Mouse (Mus musculus): Measurements from ENCODE around the gene Gm266. TPM values are rescaled to one million over a fixed set of nuclear protein-coding genes. Genes with fewer than 3 reads are reported as not detected.

Gm266 gene
- polyA plus RNA-seq, 1 experiment, result not detected

DNA sequence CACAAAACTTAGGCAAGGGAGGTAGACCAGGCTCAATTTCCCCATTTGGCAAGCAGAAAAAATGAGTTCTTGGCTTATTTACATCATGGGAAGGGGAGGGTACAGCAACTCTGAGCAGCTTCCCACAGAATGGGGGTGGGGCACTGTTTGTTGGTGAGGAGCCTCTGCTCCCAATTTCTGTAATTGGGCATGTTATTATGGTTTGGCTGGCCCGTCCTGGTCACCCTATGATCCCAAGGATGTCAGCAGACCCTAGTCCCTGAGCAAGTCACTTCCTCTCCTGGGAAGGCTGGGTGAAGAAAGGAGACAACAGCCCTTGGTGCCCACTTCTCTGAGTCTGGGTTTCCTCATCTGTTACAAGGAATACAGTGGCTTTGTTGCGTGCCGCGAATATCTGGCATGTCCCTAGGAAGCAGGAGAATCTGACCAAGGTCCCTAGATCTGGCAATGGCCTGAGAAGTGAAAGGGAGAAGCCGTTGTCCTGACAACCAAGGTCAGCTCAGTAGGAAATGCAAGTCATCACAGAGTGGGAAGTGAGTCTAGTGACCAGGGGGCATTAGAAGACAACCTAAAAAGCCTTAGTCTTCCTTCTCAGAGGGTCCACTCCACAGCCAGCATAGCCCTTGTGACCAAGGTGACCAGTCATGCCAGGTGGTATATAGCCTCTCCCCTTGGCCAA, 48.3 kb downstream of the Gm266 start:
- WGBS, result 79% methylated on average over 5 of the region's 5 CpGs
- H3K27ac ChIP-seq (ENCODE audit: insufficient read depth, low read depth, low read length), result no peak overlapping the region
- TF ChIP-seq CTCF (IDR thresholded peaks at IDR 0.05; ENCODE audit: insufficient read depth, low read depth, low read length) (no peak), POLR2A (IDR thresholded peaks at IDR 0.05; ENCODE audit: insufficient read depth, low read depth, low read length) (no peak)
- H3K4me1 ChIP-seq (ENCODE audit: control insufficient read depth, insufficient read depth, low read length), result peaks cover 19% of the 10 kb centered on the region
- H3K4me3 ChIP-seq (ENCODE audit: insufficient read depth, low read depth, low read length), result no peak overlapping the region

GRCm38 (mm10) chr12:111436640-111437039, 49.0 kb downstream of the Gm266 start:
- 71% methylated on average over 8 of the region's 8 CpGs for WGBS
- TF ChIP-seq CTCF (IDR thresholded peaks at IDR 0.05; ENCODE audit: insufficient read depth, low read depth, low read length), result no peak
- TF ChIP-seq POLR2A (IDR thresholded peaks at IDR 0.05; ENCODE audit: insufficient read depth, low read depth, low read length), result no peak
- Histone ChIP-seq H3K4me3 (ENCODE audit: insufficient read depth, low read depth, low read length) (no peak overlapping the region), H3K4me1 (ENCODE audit: control insufficient read depth, insufficient read depth, low read length) (peaks cover 15% of the 10 kb centered on the region), H3K27ac (ENCODE audit: insufficient read depth, low read depth, low read length) (no peak overlapping the region)

DNA sequence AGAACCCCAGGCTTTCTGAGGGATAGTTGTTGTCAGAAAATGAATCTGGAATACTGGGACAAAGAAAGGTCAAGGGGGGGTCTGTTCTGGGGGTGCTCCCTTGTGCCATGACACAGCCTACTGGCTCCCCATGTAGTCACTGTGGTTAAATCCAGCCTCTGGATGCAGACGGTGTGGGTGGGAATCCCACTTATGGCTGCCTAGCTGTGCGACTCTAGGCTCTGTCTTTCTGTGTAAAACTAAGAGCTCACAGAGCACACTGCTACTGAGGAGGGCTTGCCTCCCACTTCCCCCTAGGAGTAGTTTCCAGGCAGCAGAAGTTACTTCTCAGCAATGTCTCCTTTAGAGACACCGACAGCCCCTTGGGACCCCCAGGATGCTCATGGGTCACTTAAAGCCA, 49.5 kb downstream of the Gm266 start:
- WGBS, result 52% methylated on average over 3 of the region's 3 CpGs
- TF ChIP-seq POLR2A (IDR thresholded peaks at IDR 0.05; ENCODE audit: insufficient read depth, low read depth, low read length) (no peak), CTCF (IDR thresholded peaks at IDR 0.05; ENCODE audit: insufficient read depth, low read depth, low read length) (no peak)
- Histone ChIP-seq H3K4me1 (ENCODE audit: control insufficient read depth, insufficient read depth, low read length) (peaks cover 12% of the 10 kb centered on the region), H3K27ac (ENCODE audit: insufficient read depth, low read depth, low read length) (no peak overlapping the region), H3K4me3 (ENCODE audit: insufficient read depth, low read depth, low read length) (no peak overlapping the region)

- TF ChIP-seq POLR2A (IDR thresholded peaks at IDR 0.05; ENCODE audit: insufficient read depth, low read depth, low read length) (no peak), CTCF (IDR thresholded peaks at IDR 0.05; ENCODE audit: insufficient read depth, low read depth, low read length) (no peak)
Observed at GRCm38 (mm10) chr12:111434745-111435327, 50.8 kb downstream of the Gm266 start.

More at GRCm38 (mm10) chr12:111434745-111435327, 50.8 kb downstream of the Gm266 start:
- H3K4me1 ChIP-seq (ENCODE audit: control insufficient read depth, insufficient read depth, low read length), result peaks cover 25% of the 10 kb centered on the region
- H3K27ac ChIP-seq (ENCODE audit: insufficient read depth, low read depth, low read length), result no peak overlapping the region
- 67% methylated on average over 8 of the region's 8 CpGs for WGBS
- H3K4me3 ChIP-seq (ENCODE audit: insufficient read depth, low read depth, low read length), result no peak overlapping the region

Other genes starting within 250 kb of the Gm266 start
- gene Amn, start 214.7 kb downstream of the Gm266 start, polyA plus RNA-seq (2012; ENCODE audit: insufficient read depth, insufficient read length, low replicate concordance, missing spikeins), result not detected in 2 replicates
- not detected in 2 replicates for gene Cdc42bpb, start 108.1 kb downstream of the Gm266 start, polyA plus RNA-seq (2012; ENCODE audit: insufficient read depth, insufficient read length, low replicate concordance, missing spikeins)
- not detected in 2 replicates for gene Lbhd2, start 79.0 kb downstream of the Gm266 start, polyA plus RNA-seq (2012; ENCODE audit: insufficient read depth, insufficient read length, low replicate concordance, missing spikeins)
- gene Exoc3l4, start 68.8 kb downstream of the Gm266 start, polyA plus RNA-seq (2012; ENCODE audit: insufficient read depth, insufficient read length, low replicate concordance, missing spikeins), result not detected in 2 replicates
- not detected in 2 replicates for gene Tnfaip2, start 43.4 kb downstream of the Gm266 start, polyA plus RNA-seq (2012; ENCODE audit: insufficient read depth, insufficient read length, low replicate concordance, missing spikeins)
- gene Eif5, start 52.2 kb upstream of the Gm266 start, polyA plus RNA-seq (2012; ENCODE audit: insufficient read depth, insufficient read length, low replicate concordance, missing spikeins), result 214 TPM in 1 of 2 replicates, not detected in the other
- gene Mark3, start 88.7 kb upstream of the Gm266 start, polyA plus RNA-seq (2012; ENCODE audit: insufficient read depth, insufficient read length, low replicate concordance, missing spikeins), result 214 TPM in 1 of 2 replicates, not detected in the other
- gene Ckb, start 186.5 kb upstream of the Gm266 start, polyA plus RNA-seq (2012; ENCODE audit: insufficient read depth, insufficient read length, low replicate concordance, missing spikeins), result 210 and 316 TPM in 2 replicates
- gene Trmt61a, start 192.3 kb upstream of the Gm266 start, polyA plus RNA-seq (2012; ENCODE audit: insufficient read depth, insufficient read length, low replicate concordance, missing spikeins), result not detected in 2 replicates
- gene Bag5, start 227.4 kb upstream of the Gm266 start, polyA plus RNA-seq (2012; ENCODE audit: insufficient read depth, insufficient read length, low replicate concordance, missing spikeins), result not detected in 2 replicates
- gene Apopt1, start 227.4 kb upstream of the Gm266 start, polyA plus RNA-seq (2012; ENCODE audit: insufficient read depth, insufficient read length, low replicate concordance, missing spikeins), result not detected in 2 replicates

All from olfactory bulb, adult 2 months (tissue).